Mouse (Mus musculus) embryonic facial prominence, embryonic 13.5 days (tissue): ENCODE data around the gene Twf2. TPM values are rescaled to one million over a fixed set of nuclear protein-coding genes. Genes with fewer than 3 reads are reported as not detected.
A peak's percentile ranks its signal among the peaks of the same experiment; 100 is the strongest.
"Not testable (repeated sequence)": the region's sequence is repeated elsewhere in the genome, so short reads cannot be mapped to it uniquely, and the experiment has no call there.

Source experiments
- ATAC-seq: fragments of 200-750 bp; cut with Nextera tagmentation; 2 replicates; pipeline ENCODE4 v1.8.0; 2017; ENCODE audit warnings: low read depth; ENCODE audit not compliant: insufficient number of reproducible peaks, insufficient read depth, low FRiP score, low TSS enrichment
- H3K27ac ChIP-seq: fragments of 300-500 bp; sonication (generic); 2 replicates; pipeline ENCODE4 v1.5.1; 2015; ENCODE audit warnings: moderate library complexity, mild to moderate bottlenecking, inconsistent platforms
- H3K27me3 ChIP-seq: fragments of 300-500 bp; sonication (generic); 2 replicates; pipeline ENCODE4 v1.6.1; 2015; ENCODE audit warnings: mild to moderate bottlenecking, inconsistent platforms
- H3K36me3 ChIP-seq: fragments of 300-500 bp; sonication (generic); 2 replicates; pipeline ENCODE4 v1.6.1; 2015; ENCODE audit warnings: mild to moderate bottlenecking, inconsistent platforms
- H3K4me1 ChIP-seq: fragments of 300-500 bp; sonication (generic); 2 replicates; pipeline ENCODE4 v1.6.1; 2015; ENCODE audit warnings: inconsistent platforms
- H3K4me2 ChIP-seq: fragments of 300-500 bp; sonication (generic); 2 replicates; pipeline ENCODE4 v1.6.1; 2015; ENCODE audit warnings: moderate library complexity, mild to moderate bottlenecking, inconsistent platforms
- H3K4me3 ChIP-seq: fragments of 300-500 bp; sonication (generic); 2 replicates; pipeline ENCODE4 v1.5.1; 2015; ENCODE audit warnings: mild to moderate bottlenecking, inconsistent platforms
- H3K9ac ChIP-seq: fragments of 300-500 bp; sonication (generic); 2 replicates; pipeline ENCODE4 v1.6.1; 2015; ENCODE audit warnings: mild to moderate bottlenecking, inconsistent platforms
- H3K9me3 ChIP-seq: fragments of 300-500 bp; sonication (generic); 2 replicates; pipeline ENCODE4 v1.6.1; 2016; ENCODE audit warnings: inconsistent platforms
- WGBS: fragments of 180-500 bp; shearing (Covaris S2); methylation state at CpG from one replicate; pipeline ENCODE4 v1.1.7; 2015; ENCODE audit warnings: mixed read lengths; 5-methylcytosine and 5-hydroxymethylcytosine counted together
- polyA plus RNA-seq: library from polyadenylated mRNA; unstranded; fragments of >200 nt; fragmentation: Nextera tagmentation; extraction: Ambion mirVana; gene quantifications from 2 replicates; pipeline ENCODE4 v1.2.1, GENCODE M21; 2015

Gene Twf2
- polyA plus RNA-seq, 1 experiment from 2014 or later = 60.5 TPM

- no peak for ATAC-seq
- no peaks in the 10 kb centered on the region for H3K9me3 ChIP-seq
- H3K27me3 ChIP-seq = no peaks in the 10 kb centered on the region
- no peaks in the 10 kb centered on the region for H3K36me3 ChIP-seq
- peaks cover 8% of the 10 kb centered on the region for H3K4me1 ChIP-seq
- no peak overlapping the region for H3K4me2 ChIP-seq
- no peak overlapping the region for H3K4me3 ChIP-seq
- WGBS = 21% methylated on average over 1 of the region's 1 CpGs
- H3K27ac ChIP-seq = no peak overlapping the region
- H3K9ac ChIP-seq = no peak overlapping the region
These were observed 35.2 kb upstream of the Twf2 start for GRCm38 (mm10) chr9:106167703-106168102.

- not testable (repeated sequence) for H3K9ac ChIP-seq, H3K27ac ChIP-seq, H3K27me3 ChIP-seq, ATAC-seq, H3K4me3 ChIP-seq, H3K4me2 ChIP-seq, H3K9me3 ChIP-seq, H3K36me3 ChIP-seq
- peaks cover 19% of the 10 kb centered on the region for H3K4me1 ChIP-seq
- WGBS = 75% methylated on average over 1 of the region's 1 CpGs
These were observed 33.9 kb upstream of the Twf2 start for GRCm38 (mm10) chr9:106169006-106169405.

DNA sequence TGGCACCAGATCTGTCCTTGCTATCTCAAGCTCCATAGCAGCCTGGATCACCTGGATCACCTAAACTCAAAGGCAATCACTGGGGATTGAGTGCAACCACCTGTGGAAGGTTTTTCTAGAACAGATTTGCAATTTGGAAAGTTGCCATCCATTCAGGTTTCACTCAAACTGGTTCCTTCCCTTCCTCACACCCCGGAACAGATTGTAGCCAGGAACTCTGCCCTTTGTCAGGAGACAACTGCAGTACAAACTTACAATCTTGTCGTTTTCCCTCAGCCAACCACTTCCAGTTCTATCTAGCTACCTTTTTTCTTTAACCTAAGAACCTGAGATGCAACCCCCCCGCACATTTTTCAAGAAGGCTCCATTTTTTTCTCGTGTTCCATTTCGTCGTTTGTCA, 33.0 kb upstream of the Twf2 start:
- peak overlapping the region; percentile 96 for H3K4me3 ChIP-seq
- no peaks in the 10 kb centered on the region for H3K27me3 ChIP-seq
- H3K4me2 ChIP-seq = peak overlapping the region; percentile 77
- H3K27ac ChIP-seq = peak overlapping the region; percentile 97
- H3K36me3 ChIP-seq = 0 out of 2 replicates have a peak, but pooled peaks cover 4% of the 10 kb centered on the region
- H3K4me1 ChIP-seq = peaks cover 27% of the 10 kb centered on the region
- peak overlapping the region; percentile 96 for H3K9ac ChIP-seq
- WGBS = 27% methylated on average over 6 of the region's 6 CpGs
- ATAC-seq = no peak
- no peaks in the 10 kb centered on the region for H3K9me3 ChIP-seq

- WGBS = under 1% methylated on average over 74 of the region's 81 CpGs
These were observed 32.2 kb upstream of the Twf2 start, which contains the start of gene Wdr82 for GRCm38 (mm10) chr9:106170556-106171345. Wdr82 (plus strand) TSS chr9:106170928.

DNA sequence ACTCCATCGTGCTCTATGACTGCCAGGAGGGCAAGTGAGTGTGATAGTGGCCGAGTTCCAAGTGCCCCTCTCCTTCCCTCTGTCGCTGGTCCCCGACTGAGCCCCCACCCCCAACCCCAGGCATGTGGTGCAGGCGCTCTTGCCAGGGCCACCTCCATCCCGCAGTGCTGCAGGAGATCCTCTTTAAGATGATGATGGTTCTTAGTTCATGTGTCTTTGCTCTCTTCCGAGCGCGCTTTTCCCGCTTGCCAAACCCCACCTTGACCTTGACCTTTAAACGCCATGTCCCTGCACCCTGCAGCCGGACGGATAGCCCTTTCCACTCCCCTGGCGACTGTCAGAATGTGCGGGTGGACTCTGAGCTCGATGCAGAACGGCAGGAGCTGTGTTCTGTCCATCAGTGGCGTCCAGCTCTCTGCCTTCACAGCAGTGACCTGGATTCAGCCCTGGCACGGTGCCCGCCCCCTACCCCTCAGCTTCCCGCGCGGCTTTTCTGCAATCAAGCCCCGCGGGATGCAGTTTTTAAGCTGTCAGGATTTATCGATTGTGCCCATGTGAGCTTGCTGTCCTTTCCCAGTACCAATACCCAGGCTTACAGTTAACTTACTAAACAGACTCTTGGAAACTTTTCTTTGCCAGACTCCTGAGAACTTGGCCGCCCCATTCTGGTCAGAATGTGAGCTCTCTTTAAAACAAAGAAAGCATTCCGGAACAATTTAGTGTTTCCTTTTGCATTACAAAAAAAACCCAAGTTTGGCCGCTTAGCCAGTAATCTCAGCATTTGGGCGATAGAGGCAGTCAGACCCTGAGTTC, 31.4 kb upstream of the Twf2 start:
- Histone ChIP-seq H3K9me3 (no peaks in the 10 kb centered on the region), H3K27ac (peak overlapping the region; percentile 97), H3K27me3 (no peaks in the 10 kb centered on the region), H3K4me3 (peak overlapping the region; percentile 96), H3K36me3 (0 out of 2 replicates have a peak, but pooled peaks cover 7% of the 10 kb centered on the region), H3K4me1 (peaks cover 36% of the 10 kb centered on the region), H3K9ac (peak overlapping the region; percentile 96), H3K4me2 (peak overlapping the region; percentile 77)
- WGBS = under 1% methylated on average over 30 of the region's 30 CpGs
- ATAC-seq = peak; percentile 22; the same call in 1 of the 2 replicates

More at GRCm38 (mm10) chr9:106170556-106171345, 32.2 kb upstream of the Twf2 start, which contains the start of gene Wdr82:
- Histone ChIP-seq H3K4me1 (peaks cover 35% of the 10 kb centered on the region), H3K4me2 (peak within 1 kb of the TSS; percentile 77), H3K27me3 (no peaks in the 10 kb centered on the region), H3K9me3 (no peaks in the 10 kb centered on the region), H3K4me3 (peak within 1 kb of the TSS; percentile 96), H3K36me3 (0 out of 2 replicates have a peak, but pooled peaks cover 4% of the 10 kb centered on the region), H3K9ac (peak within 1 kb of the TSS; percentile 96), H3K27ac (peak within 1 kb of the TSS; percentile 97)
- peak; percentile 91 for ATAC-seq

GRCm38 (mm10) chr9:106172527-106172926, 30.4 kb upstream of the Twf2 start:
- no peaks in the 10 kb centered on the region for H3K9me3 ChIP-seq
- H3K4me3 ChIP-seq = peak overlapping the region; percentile 96
- H3K36me3 ChIP-seq = peaks cover 16% of the 10 kb centered on the region
- 12% methylated on average over 3 of the region's 3 CpGs for WGBS
- H3K27me3 ChIP-seq = no peaks in the 10 kb centered on the region
- H3K4me1 ChIP-seq = peaks cover 36% of the 10 kb centered on the region
- H3K4me2 ChIP-seq = peak overlapping the region; percentile 77
- no peak for ATAC-seq
- peak overlapping the region; percentile 96 for H3K9ac ChIP-seq
- H3K27ac ChIP-seq = no peak overlapping the region; the same call in 1 of the 2 replicates

DNA sequence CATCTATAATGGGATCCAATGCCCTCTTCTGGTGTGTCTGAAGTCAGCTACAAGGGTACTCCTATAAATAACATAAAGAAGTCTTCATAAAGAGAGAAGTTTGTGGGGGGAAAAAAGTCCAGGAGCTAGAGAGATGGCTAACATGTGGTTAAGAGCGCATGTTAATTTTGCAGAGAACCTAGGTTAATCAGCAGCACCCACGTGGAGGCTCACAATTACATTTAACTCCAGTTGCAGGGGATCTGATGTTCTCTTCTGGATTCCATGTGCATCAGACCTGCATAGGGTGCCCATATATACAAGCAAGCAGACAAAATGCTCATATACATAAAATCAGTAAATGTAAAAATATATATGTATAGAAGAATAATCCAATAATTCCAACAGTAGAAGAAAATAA, 29.5 kb upstream of the Twf2 start:
- peak overlapping the region; percentile 96 for H3K4me3 ChIP-seq
- no peaks in the 10 kb centered on the region for H3K27me3 ChIP-seq
- peaks cover 36% of the 10 kb centered on the region for H3K4me1 ChIP-seq
- H3K9me3 ChIP-seq = no peaks in the 10 kb centered on the region
- H3K9ac ChIP-seq = 0 out of 2 replicates have a peak overlapping the region, but pooled peaks have one; percentile 1
- H3K4me2 ChIP-seq = peak overlapping the region; percentile 77
- no peak for ATAC-seq
- H3K27ac ChIP-seq = no peak overlapping the region
- H3K36me3 ChIP-seq = peaks cover 25% of the 10 kb centered on the region
- WGBS = 52% methylated on average over 2 of the region's 2 CpGs

- 0 out of 2 replicates have a peak overlapping the region, but pooled peaks have one; percentile 5 for H3K4me2 ChIP-seq
- H3K27me3 ChIP-seq = no peaks in the 10 kb centered on the region
- H3K4me3 ChIP-seq = no peak overlapping the region
- no peak overlapping the region for H3K9ac ChIP-seq
- WGBS = 48% methylated on average over 3 of the region's 3 CpGs
- no peak for ATAC-seq
- H3K4me1 ChIP-seq = peaks cover 28% of the 10 kb centered on the region
- no peak overlapping the region for H3K27ac ChIP-seq
- peaks cover 43% of the 10 kb centered on the region for H3K36me3 ChIP-seq
- no peaks in the 10 kb centered on the region for H3K9me3 ChIP-seq
These were observed 27.2 kb upstream of the Twf2 start for GRCm38 (mm10) chr9:106175552-106176200.

- ATAC-seq = no peak
- H3K4me1 ChIP-seq = peaks cover 28% of the 10 kb centered on the region
- no peak overlapping the region for H3K9ac ChIP-seq
- no peaks in the 10 kb centered on the region for H3K9me3 ChIP-seq
- no peaks in the 10 kb centered on the region for H3K27me3 ChIP-seq
- H3K36me3 ChIP-seq = peaks cover 54% of the 10 kb centered on the region
- no peak overlapping the region for H3K27ac ChIP-seq
- H3K4me2 ChIP-seq = no peak overlapping the region
- 77% methylated on average over 5 of the region's 5 CpGs for WGBS
- no peak overlapping the region for H3K4me3 ChIP-seq
These were observed 26.1 kb upstream of the Twf2 start for GRCm38 (mm10) chr9:106176769-106177168.

DNA sequence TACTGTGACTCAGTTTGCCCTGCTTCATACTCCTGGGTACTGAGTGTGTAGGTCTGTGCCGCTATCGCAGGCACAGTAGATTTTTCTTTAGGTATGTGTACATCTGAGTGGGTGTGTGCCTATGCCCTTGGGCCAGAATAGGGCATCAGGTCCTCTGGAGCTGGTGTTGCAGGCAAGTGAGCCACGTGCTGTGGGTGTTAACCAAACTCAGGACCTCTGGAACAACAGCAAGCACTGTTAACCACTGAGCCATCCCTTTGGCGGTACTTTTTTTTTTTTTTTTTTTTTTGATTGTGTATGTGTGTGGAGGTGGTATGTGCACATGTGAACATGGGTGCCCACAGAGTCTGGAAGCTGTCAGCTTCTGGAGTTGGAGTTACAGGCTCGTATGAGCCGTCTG, 25.1 kb upstream of the Twf2 start:
- no peak overlapping the region for H3K4me2 ChIP-seq
- no peaks in the 10 kb centered on the region for H3K27me3 ChIP-seq
- no peak overlapping the region for H3K27ac ChIP-seq
- WGBS = 86% methylated on average over 6 of the region's 6 CpGs
- no peak for ATAC-seq
- peaks cover 64% of the 10 kb centered on the region for H3K36me3 ChIP-seq
- peaks cover 28% of the 10 kb centered on the region for H3K4me1 ChIP-seq
- H3K9me3 ChIP-seq = no peaks in the 10 kb centered on the region
- no peak overlapping the region for H3K4me3 ChIP-seq
- H3K9ac ChIP-seq = no peak overlapping the region

GRCm38 (mm10) chr9:106179454-106179853, 23.5 kb upstream of the Twf2 start:
- Histone ChIP-seq H3K27me3 (no peaks in the 10 kb centered on the region), H3K36me3 (peaks cover 76% of the 10 kb centered on the region), H3K9me3 (no peaks in the 10 kb centered on the region), H3K4me3 (no peak overlapping the region), H3K9ac (no peak overlapping the region), H3K4me2 (no peak overlapping the region), H3K4me1 (peaks cover 14% of the 10 kb centered on the region), H3K27ac (no peak overlapping the region)
- ATAC-seq = no peak
- 84% methylated on average over 2 of the region's 2 CpGs for WGBS
